33 mouse cellular contexts compared by ENCODE assay signal in genomic region chr8:102475166-102475802, GRCm38 (mm10).
"Had no signal": no experiment of that assay in that cellular context is flagged by ENCODE, and none has a peak within 500 bp of the region (broad histone marks: within the 10 kb centered on the region; RNA-seq: fewer than 3 reads in every experiment).

No protein-coding gene starts in this region.

- H3K4me2 ChIP-seq: heart, embryonic 11.5 days; heart, embryonic 12.5 days; heart, embryonic 13.5 days; heart, embryonic 15.5 days; hindbrain, embryonic 12.5 days; hindbrain, embryonic 13.5 days; hindbrain, embryonic 14.5 days; hindbrain, embryonic 15.5 days; kidney, embryonic 15.5 days had no signal

- H3K9me3 ChIP-seq: heart, embryonic 10.5 days; heart, embryonic 12.5 days; heart, embryonic 13.5 days; heart, embryonic 15.5 days; hindbrain, embryonic 10.5 days; hindbrain, embryonic 12.5 days; hindbrain, embryonic 13.5 days; hindbrain, embryonic 15.5 days; kidney, embryonic 15.5 days had no signal

- H3K27ac ChIP-seq: heart, embryonic 10.5 days; heart, embryonic 13.5 days; heart, embryonic 15.5 days; hindbrain, embryonic 10.5 days; hindbrain, embryonic 12.5 days; hindbrain, embryonic 13.5 days; hindbrain, embryonic 14.5 days; hindbrain, embryonic 15.5 days; hindbrain, postnatal 0 days; kidney, embryonic 15.5 days; kidney, postnatal 0 days; layer of hippocampus, adult 2 months; left cerebral cortex, adult 2 months had no signal

- H3K9ac ChIP-seq: heart, embryonic 12.5 days; heart, embryonic 13.5 days; heart, embryonic 15.5 days; hindbrain, embryonic 12.5 days; hindbrain, embryonic 13.5 days; hindbrain, embryonic 14.5 days; hindbrain, embryonic 15.5 days; kidney, embryonic 15.5 days had no signal

- DNase-seq: heart, postnatal 10 days; heart, postnatal 14 days; heart, postnatal 36 days; heart, postnatal 4 days; kidney, adult 11 months; kidney, adult 18-20 months; kidney, adult 2 months; kidney, adult 8-10 months; kidney, adult 9 months; kidney, postnatal 10 days; kidney, postnatal 14 days; kidney, postnatal 25 days; kidney, postnatal 36 days; kidney, postnatal 4 days; layer of hippocampus, adult 9-11 months; layer of hippocampus, postnatal 36 days had no signal

- H3K27me3 ChIP-seq: heart, embryonic 12.5 days; heart, embryonic 13.5 days; heart, embryonic 15.5 days; hindbrain, embryonic 12.5 days; hindbrain, embryonic 13.5 days; hindbrain, embryonic 15.5 days; kidney, embryonic 15.5 days had no signal

- ATAC-seq: hindbrain, embryonic 16.5 days; hindbrain, postnatal 0 days; inflammation-experienced regulatory T-cells, adult 6 months had no signal

- H3K36me3 ChIP-seq: heart, embryonic 10.5 days; heart, embryonic 12.5 days; heart, embryonic 13.5 days; heart, embryonic 15.5 days; hindbrain, embryonic 10.5 days; hindbrain, embryonic 12.5 days; hindbrain, embryonic 13.5 days; hindbrain, embryonic 15.5 days; kidney, embryonic 15.5 days had no signal

- H3K4me3 ChIP-seq: heart, embryonic 10.5 days; heart, embryonic 12.5 days; heart, embryonic 13.5 days; heart, embryonic 15.5 days; hindbrain, embryonic 10.5 days; hindbrain, embryonic 12.5 days; hindbrain, embryonic 13.5 days; hindbrain, embryonic 15.5 days; kidney, embryonic 15.5 days; layer of hippocampus, adult 2 months; left cerebral cortex, adult 2 months had no signal

- H3K4me1 ChIP-seq: heart, embryonic 10.5 days; heart, embryonic 12.5 days; heart, embryonic 13.5 days; heart, embryonic 15.5 days; hindbrain, embryonic 10.5 days; hindbrain, embryonic 12.5 days; hindbrain, embryonic 13.5 days; hindbrain, embryonic 15.5 days; kidney, embryonic 15.5 days had no signal
